13 mouse cellular contexts compared by ENCODE assay signal in the genomic region with DNA sequence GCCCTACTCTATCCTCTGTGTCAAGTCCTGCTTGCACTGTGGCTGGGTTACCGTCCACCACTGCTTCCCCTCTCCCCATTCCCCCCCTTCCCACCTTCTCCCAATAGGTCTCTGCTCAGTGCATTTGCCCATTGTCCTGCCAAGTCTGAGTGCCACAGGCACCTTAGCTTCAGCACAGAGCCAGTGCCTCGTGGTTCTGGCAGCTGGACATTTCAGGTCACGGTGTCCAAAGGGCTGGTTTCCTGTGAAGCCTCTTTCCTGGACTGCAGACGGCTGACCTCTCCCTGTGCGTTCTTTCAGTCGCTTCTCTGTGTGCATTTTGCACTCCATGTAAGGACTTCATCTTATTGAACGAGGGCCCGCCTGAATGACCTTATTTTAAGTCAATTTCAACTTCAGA.
"Had no signal": no experiment of that assay in that cellular context is flagged by ENCODE, and none has a peak within 500 bp of the region (broad histone marks: within the 10 kb centered on the region; RNA-seq: fewer than 3 reads in every experiment).

No protein-coding gene starts in this region.

- H3K27me3 ChIP-seq: kidney, embryonic 15.5 days; limb, embryonic 15.5 days; neural tube, embryonic 15.5 days had no signal

- H3K4me3 ChIP-seq: kidney, embryonic 15.5 days; limb, embryonic 15.5 days; midbrain, embryonic 10.5 days; myocyte; neural tube, embryonic 15.5 days had no signal

- DNase-seq: kidney, postnatal 25 days; layer of hippocampus, adult 9-11 months; layer of hippocampus, postnatal 36 days; lung, adult 18-20 months; midbrain, embryonic 14.5 days; right cerebral cortex, adult 18-20 months; right cerebral cortex, postnatal 25 days; thymus, postnatal 36 days had no signal

- H3K9me3 ChIP-seq: kidney, embryonic 15.5 days; limb, embryonic 15.5 days; midbrain, embryonic 10.5 days; neural tube, embryonic 15.5 days had no signal

- H3K4me1 ChIP-seq: kidney, embryonic 15.5 days; limb, embryonic 15.5 days; neural tube, embryonic 15.5 days had no signal

- H3K36me3 ChIP-seq: kidney, embryonic 15.5 days; limb, embryonic 15.5 days; midbrain, embryonic 10.5 days; neural tube, embryonic 15.5 days had no signal
